Mouse (Mus musculus): Measurements from ENCODE around the gene Sec13. TPM values are rescaled to one million over a fixed set of nuclear protein-coding genes. Genes with fewer than 3 reads are reported as not detected.

The Sec13 gene
- 10 to 100 TPM; 62.4 to 67.2 TPM for total RNA-seq (2021)
- long read RNA-seq, experiment 1, transcript Sec13-201 (9 exons, 1,353 nt) = major isoform, 99 of 114 reads
- long read RNA-seq, experiment 1, partial matches to known transcripts = 11 of 114 reads
- long read RNA-seq, experiment 1, other reads (novel, unspliced or antisense) = 4 of 114 reads
- long read RNA-seq, experiment 2, transcript Sec13-201 (9 exons, 1,353 nt) = major isoform, 92 of 104 reads
- long read RNA-seq, experiment 2, partial matches to known transcripts = 10 of 104 reads
- long read RNA-seq, experiment 2, other reads (novel, unspliced or antisense) = 2 of 104 reads

GRCm38 (mm10) chr6:113740236-113741217 is at the start of gene Sec13:
Gene Sec13 (minus strand): TSS chr6:113740743.
- peak; percentile 81 for DNase-seq

- DNase-seq = no peak
Observed at GRCm38 (mm10) chr6:113787459-113787968, 47.0 kb upstream of the Sec13 start.

- no peak for DNase-seq
Observed at GRCm38 (mm10) chr6:113785658-113786057, 45.1 kb upstream of the Sec13 start.

GRCm38 (mm10) chr6:113778229-113778753 is 37.7 kb upstream of the Sec13 start:
- DNase-seq = no peak

- DNase-seq = no peak
Observed at GRCm38 (mm10) chr6:113768804-113769203, 28.3 kb upstream of the Sec13 start.

- no peak for DNase-seq
Observed at GRCm38 (mm10) chr6:113761644-113762043, 21.1 kb upstream of the Sec13 start.

GRCm38 (mm10) chr6:113749119-113749685 is 8.7 kb upstream of the Sec13 start:
- DNase-seq = no peak

GRCm38 (mm10) chr6:113748351-113748750 is 7.8 kb upstream of the Sec13 start:
- DNase-seq = no peak

GRCm38 (mm10) chr6:113747284-113747683 is 6.7 kb upstream of the Sec13 start:
- no peak for DNase-seq

- DNase-seq = no peak
Observed at GRCm38 (mm10) chr6:113745117-113745516, 4.6 kb upstream of the Sec13 start.

- DNase-seq = no peak
Observed at GRCm38 (mm10) chr6:113743111-113743510, 2.6 kb upstream of the Sec13 start.

GRCm38 (mm10) chr6:113742321-113742720 is 1.8 kb upstream of the Sec13 start:
- DNase-seq = no peak

- no peak for DNase-seq
Observed at GRCm38 (mm10) chr6:113741425-113741824, 882 bp upstream of the Sec13 start.

- no peak for DNase-seq
Observed at GRCm38 (mm10) chr6:113737318-113738046, 3.1 kb downstream of the Sec13 start.

GRCm38 (mm10) chr6:113731296-113731695 is 9.2 kb downstream of the Sec13 start:
- DNase-seq = no peak

- no peak for DNase-seq
Observed at GRCm38 (mm10) chr6:113728181-113728580, 12.4 kb downstream of the Sec13 start.

- DNase-seq = no peak
Observed at GRCm38 (mm10) chr6:113721061-113721460, 19.5 kb downstream of the Sec13 start.

- DNase-seq = no peak
Observed at GRCm38 (mm10) chr6:113719878-113720277, 20.7 kb downstream of the Sec13 start, which contains the start of gene Ghrl. Gene Ghrl (minus strand): TSS chr6:113719880.

- no peak for DNase-seq
Observed at GRCm38 (mm10) chr6:113717541-113717940, 23.0 kb downstream of the Sec13 start.

GRCm38 (mm10) chr6:113714797-113715196 is 25.7 kb downstream of the Sec13 start:
- DNase-seq = no peak

GRCm38 (mm10) chr6:113714276-113714675 is 26.3 kb downstream of the Sec13 start:
- no peak for DNase-seq

Data from gastrocnemius, postnatal 25 days (tissue).